ENCODE assay signal across 10 mouse cellular contexts in genomic region chr16:88112551-88113138, GRCm38 (mm10).
DNase-seq lines count a peak whose midpoint lies in the region.
"Had no signal": no experiment of that assay in that cellular context is flagged by ENCODE, and none has a peak within 500 bp of the region (broad histone marks: within the 10 kb centered on the region; RNA-seq: fewer than 3 reads in every experiment).

No protein-coding gene starts in this region.

- 0 out of 2 replicates have a peak overlapping the region, but pooled peaks have one; percentile 20 for H3K4me3 ChIP-seq in brown adipose tissue, adult 24 weeks (ENCODE audit: insufficient read depth, low read depth, low read length)
- H3K4me3 ChIP-seq: liver, embryonic 15.5 days had no signal

- H3K27ac ChIP-seq in brown adipose tissue, adult 24 weeks (replicated peaks; ENCODE audit: low read depth, low read length), result no peak overlapping the region; the same call in 1 of the 2 replicates
- H3K27ac ChIP-seq: liver, embryonic 15.5 days had no signal

- DNase-seq in adrenal gland, adult 2 months, result peak; percentile 5
- DNase-seq in adrenal gland, adult 18-20 months (ENCODE audit: low spot score in 2 of 2), result no peak
- peak; percentile 11 for DNase-seq in left cerebral cortex, adult 11 months (ENCODE audit: low spot score)
- no peak for DNase-seq in left cerebral cortex, adult 18-20 months (ENCODE audit: low spot score in 2 of 2)
- peak; percentile 20 to 28 for DNase-seq in layer of hippocampus, postnatal 10 days (ENCODE audit: low spot score in 2 of 2)
- no peak for DNase-seq in spleen, postnatal 36 days (ENCODE audit: low spot score in 2 of 2)
- no peak for DNase-seq in urinary bladder, adult 2 months (ENCODE audit: low spot score)
- DNase-seq: embryo, embryonic 11 days had no signal

- no peaks in the 10 kb centered on the region for H3K4me1 ChIP-seq in brown adipose tissue, adult 24 weeks (ENCODE audit: control insufficient read depth, insufficient read depth, insufficient read length, low read length)
- H3K4me1 ChIP-seq: liver, embryonic 15.5 days had no signal

Comparison
In these comparisons a context has a peak if more than half of its experiments do, and no peak if none do; other contexts are left out.
1. DNase-seq: peak in adrenal gland, adult 2 months (single experiment), left cerebral cortex, adult 11 months (single experiment) and layer of hippocampus, postnatal 10 days (2 of 2); none in adrenal gland, adult 18-20 months (0 of 2), left cerebral cortex, adult 18-20 months (0 of 2), spleen, postnatal 36 days (0 of 2) and urinary bladder, adult 2 months (single experiment).